In genomic region chr9:14363540-14363939, GRCm38 (mm10) we compare ENCODE assay signal across 11 mouse cellular contexts. TPM values are rescaled to one million over a fixed set of nuclear protein-coding genes. Genes with fewer than 3 reads are reported as not detected.
A peak's percentile ranks its signal among the peaks of the same experiment; 100 is the strongest.
DNase-seq lines count a peak whose midpoint lies in the region; ATAC-seq and TF ChIP-seq lines count a peak whose summit lies in the region.
"Had no signal": no experiment of that assay in that cellular context is flagged by ENCODE, and none has a peak within 500 bp of the region (broad histone marks: within the 10 kb centered on the region; RNA-seq: fewer than 3 reads in every experiment).

No protein-coding gene starts in this region.

- DNase-seq in kidney, adult 9 months, result peak; percentile 38
- DNase-seq in CH12.LX (ENCODE audit: extremely low read depth), result peak; percentile 43
- no peak for DNase-seq in T-cell, adult 2 months (ENCODE audit: low spot score)
- DNase-seq in adrenal gland, postnatal 25 days, result no peak

- ATAC-seq in kidney, embryonic 16.5 days (ENCODE audit: low FRiP score, low TSS enrichment), result no peak
- peak; percentile 50; the same call in 1 of the 2 replicates for ATAC-seq in common myeloid progenitor, adult 5-6 weeks (replicated peaks; ENCODE audit: low read depth, poor library complexity, severe bottlenecking)
- ATAC-seq in liver, embryonic 16.5 days (ENCODE audit: low read depth), result peak; percentile 76
- ATAC-seq in hindbrain, embryonic 12.5 days (ENCODE audit: low FRiP score), result no peak

- no peaks in the 10 kb centered on the region; the same call in 1 of the 2 replicates for H3K36me3 ChIP-seq in kidney, embryonic 16.5 days (ENCODE audit: insufficient read depth, low read length)
- no peaks in the 10 kb centered on the region for H3K36me3 ChIP-seq in CH12.LX (replicated peaks in 1 of 2; ENCODE audit: control insufficient read depth in 1 of 2, insufficient read depth in 1 of 2, low read length in 1 of 2)
- H3K36me3 ChIP-seq in liver, embryonic 16.5 days (ENCODE audit: control insufficient read depth, insufficient read depth), result peaks cover 5% of the 10 kb centered on the region
- no peaks in the 10 kb centered on the region for H3K36me3 ChIP-seq in hindbrain, embryonic 12.5 days
- H3K36me3 ChIP-seq: hindbrain, embryonic 15.5 days; lung, embryonic 15.5 days; neural tube, embryonic 15.5 days had no signal

- TF ChIP-seq RAD21 in CH12.LX (IDR thresholded peaks at IDR 0.05; ENCODE audit: low read depth, low read length), result no peak

- H3K79me2 ChIP-seq in CH12.LX (replicated peaks; ENCODE audit: control insufficient read depth, extremely low read depth, insufficient read depth, poor library complexity, severe bottlenecking), result no peaks in the 10 kb centered on the region

- no peak overlapping the region for H3K4me2 ChIP-seq in kidney, embryonic 16.5 days (replicated peaks; ENCODE audit: low read depth, low read length)
- H3K4me2 ChIP-seq in CH12.LX (ENCODE audit: insufficient read depth, low read depth, poor library complexity, severe bottlenecking), result no peak overlapping the region
- H3K4me2 ChIP-seq in liver, embryonic 16.5 days (ENCODE audit: low read depth, low read length), result no peak overlapping the region
- H3K4me2 ChIP-seq in hindbrain, embryonic 12.5 days (replicated peaks), result no peak overlapping the region
- H3K4me2 ChIP-seq: hindbrain, embryonic 15.5 days; lung, embryonic 15.5 days; neural tube, embryonic 15.5 days had no signal

- no peaks in the 10 kb centered on the region for H3K9me3 ChIP-seq in kidney, embryonic 16.5 days (ENCODE audit: low read length)
- H3K9me3 ChIP-seq in CH12.LX (replicated peaks; ENCODE audit: low read length), result no peaks in the 10 kb centered on the region
- peaks cover under 1% of the 10 kb centered on the region; the same call in 1 of the 2 replicates for H3K9me3 ChIP-seq in liver, embryonic 16.5 days (replicated peaks; ENCODE audit: control insufficient read depth, low read length)
- H3K9me3 ChIP-seq in hindbrain, embryonic 12.5 days (replicated peaks), result no peaks in the 10 kb centered on the region
- H3K9me3 ChIP-seq: hindbrain, embryonic 15.5 days; lung, embryonic 15.5 days; neural tube, embryonic 15.5 days had no signal

- no peaks in the 10 kb centered on the region for H3K4me1 ChIP-seq in kidney, embryonic 16.5 days (ENCODE audit: insufficient read depth, low read length)
- H3K4me1 ChIP-seq in CH12.LX (ENCODE audit: control insufficient read depth in 1 of 2, insufficient read depth in 2 of 2), result peaks cover 10 to 47% of the 10 kb centered on the region in 2 experiments
- H3K4me1 ChIP-seq in liver, embryonic 16.5 days (ENCODE audit: control insufficient read depth, low read depth, low read length), result peaks cover 54% of the 10 kb centered on the region
- H3K4me1 ChIP-seq in hindbrain, embryonic 12.5 days, result peaks cover 7% of the 10 kb centered on the region; the same call in 1 of the 2 replicates
- H3K4me1 ChIP-seq: hindbrain, embryonic 15.5 days; lung, embryonic 15.5 days; neural tube, embryonic 15.5 days had no signal

- no peaks in the 10 kb centered on the region for H3K27me3 ChIP-seq in kidney, embryonic 16.5 days (ENCODE audit: insufficient read depth, low read length)
- no peaks in the 10 kb centered on the region for H3K27me3 ChIP-seq in CH12.LX (replicated peaks)
- no peaks in the 10 kb centered on the region for H3K27me3 ChIP-seq in liver, embryonic 16.5 days (ENCODE audit: control insufficient read depth, insufficient read depth, low read depth, low read length)
- no peaks in the 10 kb centered on the region for H3K27me3 ChIP-seq in hindbrain, embryonic 12.5 days
- H3K27me3 ChIP-seq: hindbrain, embryonic 15.5 days; lung, embryonic 15.5 days; neural tube, embryonic 15.5 days had no signal

- 82% methylated on average over 6 of the region's 6 CpGs for WGBS in kidney, embryonic 16.5 days
- 78% methylated on average over 6 of the region's 6 CpGs for WGBS in liver, embryonic 16.5 days (ENCODE audit: insufficient replicate concordance)
- 80% methylated on average over 6 of the region's 6 CpGs for WGBS in hindbrain, embryonic 12.5 days

- no peak overlapping the region for H3K9ac ChIP-seq in kidney, embryonic 16.5 days (replicated peaks; ENCODE audit: low read length)
- no peak overlapping the region for H3K9ac ChIP-seq in CH12.LX (ENCODE audit: insufficient read depth, low read depth)
- H3K9ac ChIP-seq in liver, embryonic 16.5 days (ENCODE audit: low read depth, low read length), result no peak overlapping the region
- no peak overlapping the region for H3K9ac ChIP-seq in hindbrain, embryonic 12.5 days
- H3K9ac ChIP-seq: hindbrain, embryonic 15.5 days; lung, embryonic 15.5 days; neural tube, embryonic 15.5 days had no signal

- no peak for TF ChIP-seq EP300 in CH12.LX (IDR thresholded peaks at IDR 0.05; ENCODE audit: low read length)

- TF ChIP-seq POLR2A in CH12.LX (IDR thresholded peaks at IDR 0.05; ENCODE audit: low read depth, low read length), result no peak

- dilution Hi-C loops in CH12.LX (cut with MboI; ENCODE audit: extremely low pct_ligation_motif_present, extremely low pct_unique_long_range_greater_than_20kb, low sequenced_read_pairs), result no loop called here

- H3K4me3 ChIP-seq in kidney, embryonic 16.5 days (ENCODE audit: low read length), result no peak overlapping the region
- no peak overlapping the region for H3K4me3 ChIP-seq in CH12.LX (replicated peaks in 1 of 3; ENCODE audit: low read depth in 2 of 3, low read length in 2 of 3, poor library complexity in 1 of 3)
- H3K4me3 ChIP-seq in liver, embryonic 16.5 days (ENCODE audit: low read depth, low read length), result no peak overlapping the region
- no peak overlapping the region for H3K4me3 ChIP-seq in hindbrain, embryonic 12.5 days
- H3K4me3 ChIP-seq: hindbrain, embryonic 15.5 days; lung, embryonic 15.5 days; neural tube, embryonic 15.5 days had no signal

- in situ Hi-C loops in CH12.LX (cut with MboI; ENCODE audit: low pct_ligation_motif_present, low pct_unique_long_range_greater_than_20kb, low sequenced_read_pairs), result no loop called here

- no peak for TF ChIP-seq CTCF in CH12.LX (conservative IDR thresholded peaks at IDR 0.05 in 1 of 2, IDR thresholded peaks at IDR 0.05 in 1 of 2; ENCODE audit: low read depth in 2 of 2, low read length in 2 of 2)

- H3K27ac ChIP-seq in kidney, embryonic 16.5 days (ENCODE audit: low read length), result no peak overlapping the region
- H3K27ac ChIP-seq in CH12.LX (ENCODE audit: insufficient read depth, low read depth), result no peak overlapping the region
- H3K27ac ChIP-seq in liver, embryonic 16.5 days (ENCODE audit: low read length), result peak overlapping the region; percentile 72; the same call in 1 of the 2 replicates
- no peak overlapping the region for H3K27ac ChIP-seq in hindbrain, embryonic 12.5 days
- H3K27ac ChIP-seq: hindbrain, embryonic 15.5 days; lung, embryonic 15.5 days; neural tube, embryonic 15.5 days had no signal

TF ChIP-seq in CH12.LX, 34 proteins besides CTCF, POLR2A, EP300 and RAD21:
- TF ChIP-seq HCFC1 (IDR thresholded peaks at IDR 0.05; ENCODE audit: low read depth, low read length) (no peak), TCF12 (IDR thresholded peaks at IDR 0.05; ENCODE audit: low read depth, low read length) (no peak), MXI1 (IDR thresholded peaks at IDR 0.05; ENCODE audit: low read depth, low read length) (no peak), USF2 (conservative IDR thresholded peaks at IDR 0.05; ENCODE audit: low read depth, low read length) (no peak), POLR2AphosphoS2 (IDR thresholded peaks at IDR 0.05; ENCODE audit: low read depth, low read length) (no peak), MEF2A (IDR thresholded peaks at IDR 0.05; ENCODE audit: borderline replicate concordance, low read depth, low read length) (no peak), TBP (conservative IDR thresholded peaks at IDR 0.05; ENCODE audit: low read depth, low read length) (no peak), ZNF384 (IDR thresholded peaks at IDR 0.05; ENCODE audit: low read depth, low read length) (no peak), E2F4 (IDR thresholded peaks at IDR 0.05; ENCODE audit: insufficient replicate concordance, low read depth, low read length) (no peak), IRF4 (IDR thresholded peaks at IDR 0.05; ENCODE audit: low read depth, low read length) (no peak)

RNA-seq across cellular contexts. Expression of gene Endod1, which starts 17.8 kb away (rescaled TPM):
- polyA plus RNA-seq in kidney, embryonic 16.5 days (2015; fragmentation: Nextera tagmentation; extraction: Ambion mirVana), result 15.6 and 17.8 TPM in 2 replicates
- total RNA-seq in CH12.LX (2012; rRNA removed), result 1.6 and 1.7 TPM in 2 replicates
- 3.0 TPM in 2 replicates for total RNA-seq in CH12.LX (2014; rRNA removed)
- 4.1 and 4.6 TPM in 2 replicates for polyA plus RNA-seq in CH12.LX (2012; ENCODE audit: insufficient read length, low read depth)
- 28.2 and 28.8 TPM in 2 replicates for total RNA-seq in common myeloid progenitor, adult 5-6 weeks (2017)
- 36.6 and 36.7 TPM in 2 replicates for polyA plus RNA-seq in liver, embryonic 16.5 days (2015; fragmentation: Nextera tagmentation; extraction: Ambion mirVana)
- 13.3 and 14.0 TPM in 2 replicates for total RNA-seq in adrenal gland, postnatal 25 days (2021)
- 11.0 and 11.9 TPM in 2 replicates for polyA plus RNA-seq in hindbrain, embryonic 12.5 days (2016; fragmentation: Nextera tagmentation; extraction: Ambion mirVana)

Comparison
In these comparisons a context has a peak if more than half of its experiments do, and no peak if none do; other contexts are left out.
1. DNase-seq: peak in kidney, adult 9 months (single experiment) and CH12.LX (single experiment); none in T-cell, adult 2 months (single experiment) and adrenal gland, postnatal 25 days (single experiment).
2. ATAC-seq: peak in common myeloid progenitor, adult 5-6 weeks (single experiment) and liver, embryonic 16.5 days (single experiment); none in kidney, embryonic 16.5 days (single experiment) and hindbrain, embryonic 12.5 days (single experiment).